Mouse (Mus musculus) midbrain, embryonic 15.5 days (tissue): Measurements from ENCODE around the gene Tcf12. TPM values are rescaled to one million over a fixed set of nuclear protein-coding genes. Genes with fewer than 3 reads are reported as not detected.

ENCODE experiments used
- ATAC-seq: fragments of 200-750 bp; cut with Nextera tagmentation; replicated peaks from 2 replicates; pipeline ENCODE4 v1.8.0; 2017; ENCODE audit warnings: moderate TSS enrichment
- H3K27ac ChIP-seq: fragments of 300-500 bp; sonication (generic); 2 replicates; pipeline ENCODE4 v1.5.1; 2015; ENCODE audit warnings: mild to moderate bottlenecking, inconsistent platforms
- H3K27me3 ChIP-seq: fragments of 300-500 bp; sonication (generic); replicated peaks from 2 replicates; pipeline ENCODE4 v1.6.1; 2015; ENCODE audit warnings: inconsistent platforms
- H3K36me3 ChIP-seq: fragments of 300-500 bp; sonication (generic); replicated peaks from 2 replicates; pipeline ENCODE4 v1.6.1; 2015; ENCODE audit warnings: inconsistent platforms
- H3K4me1 ChIP-seq: fragments of 300-500 bp; sonication (generic); 2 replicates; pipeline ENCODE4 v1.6.1; 2015; ENCODE audit warnings: inconsistent platforms
- H3K4me2 ChIP-seq: fragments of 300-500 bp; sonication (generic); 2 replicates; pipeline ENCODE4 v1.6.1; 2015; ENCODE audit warnings: inconsistent platforms, mild to moderate bottlenecking, moderate library complexity
- H3K4me3 ChIP-seq: fragments of 300-500 bp; sonication (generic); 2 replicates; pipeline ENCODE4 v1.5.1; 2015; ENCODE audit warnings: mild to moderate bottlenecking, inconsistent platforms
- H3K9ac ChIP-seq: fragments of 300-500 bp; sonication (generic); 2 replicates; pipeline ENCODE4 v1.6.1; 2015; ENCODE audit warnings: mild to moderate bottlenecking, inconsistent platforms
- H3K9me3 ChIP-seq: fragments of 300-500 bp; sonication (generic); 2 replicates; pipeline ENCODE4 v1.6.1; 2016; ENCODE audit warnings: inconsistent platforms
- WGBS: fragments of 180-500 bp; shearing (Covaris S2); methylation state at CpG from one replicate; pipeline ENCODE4 v1.1.7; 2015; ENCODE audit warnings: mixed read lengths; 5-methylcytosine and 5-hydroxymethylcytosine counted together
- polyA plus RNA-seq: library from polyadenylated mRNA; unstranded; fragments of >200 nt; fragmentation: Nextera tagmentation; extraction: Ambion mirVana; gene quantifications from 2 replicates; pipeline ENCODE4 v1.2.1, GENCODE M21; 2015

The Tcf12 gene
- polyA plus RNA-seq, 1 experiment from 2014 or later: 59.9 TPM

DNA sequence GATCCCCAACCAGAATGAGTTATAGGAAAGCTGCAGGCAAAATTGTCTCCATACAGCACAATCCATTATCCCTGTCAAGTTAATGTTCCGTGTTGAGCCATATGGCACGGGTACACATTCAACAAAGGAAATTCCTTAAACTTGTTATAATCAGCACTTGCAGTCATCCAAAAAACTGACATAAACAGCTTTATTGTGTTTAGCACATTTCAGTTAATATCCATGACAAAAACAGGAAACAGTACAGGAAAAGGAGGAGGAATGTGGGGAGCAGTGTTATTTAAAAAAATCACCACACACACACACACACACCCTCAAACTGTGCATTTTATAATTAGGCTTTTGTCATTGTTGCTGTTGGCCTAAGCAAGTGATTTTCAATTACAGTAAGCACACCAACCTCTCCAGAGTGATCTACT lies 137.1 kb downstream of the Tcf12 start:
- Histone ChIP-seq H3K36me3 (no peaks in the 10 kb centered on the region), H3K4me2 (no peak overlapping the region), H3K9ac (no peak overlapping the region), H3K9me3 (no peaks in the 10 kb centered on the region), H3K4me1 (peaks cover 23% of the 10 kb centered on the region), H3K4me3 (no peak overlapping the region), H3K27ac (peak overlapping the region; percentile 47; the same call in 1 of the 2 replicates), H3K27me3 (no peaks in the 10 kb centered on the region)
- ATAC-seq: 0 out of 2 replicates have a peak, but pooled peaks have one; percentile 56
- WGBS: 6% methylated on average over 2 of the region's 2 CpGs

DNA sequence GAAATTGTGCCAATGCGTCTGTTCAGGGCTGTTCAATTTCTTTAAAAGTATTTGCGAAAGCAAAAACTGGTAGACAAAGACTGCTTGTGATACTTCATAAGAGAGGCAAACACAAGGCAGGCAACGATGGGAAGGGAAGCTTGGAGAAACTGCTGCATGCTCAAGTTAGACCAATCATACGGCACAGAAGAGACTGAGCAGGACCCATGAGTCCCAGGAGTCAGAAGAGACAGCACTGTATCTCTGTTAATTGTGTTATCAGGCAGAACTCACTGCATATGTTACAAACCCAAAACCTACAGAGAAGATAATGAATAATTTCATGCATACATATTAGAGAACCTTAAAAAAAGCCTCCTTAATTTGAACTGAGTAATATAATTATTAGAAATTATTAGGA lies 147.6 kb downstream of the Tcf12 start:
- Histone ChIP-seq H3K36me3 (no peaks in the 10 kb centered on the region), H3K4me3 (no peak overlapping the region), H3K9ac (no peak overlapping the region), H3K27me3 (no peaks in the 10 kb centered on the region), H3K27ac (no peak overlapping the region), H3K4me1 (peaks cover 7% of the 10 kb centered on the region), H3K4me2 (no peak overlapping the region), H3K9me3 (no peaks in the 10 kb centered on the region)
- WGBS: 83% methylated on average over 4 of the region's 4 CpGs
- ATAC-seq: no peak

DNA sequence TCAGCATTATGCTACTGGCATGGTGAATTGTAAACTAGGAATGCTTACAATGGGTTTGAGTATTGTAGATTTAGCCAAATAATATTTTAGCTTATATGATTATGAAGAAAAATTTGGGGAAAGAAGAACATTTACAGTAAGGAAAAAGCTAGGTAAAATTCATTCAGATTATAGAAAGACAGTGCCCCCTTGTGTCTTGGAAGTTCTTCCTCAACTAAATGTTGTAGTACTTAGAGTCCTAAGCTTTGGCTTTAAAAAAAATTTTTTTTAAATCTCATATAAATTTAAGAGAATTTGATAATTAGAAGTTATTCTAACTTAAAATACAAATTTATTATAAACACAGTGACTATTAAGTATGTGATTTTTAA lies 151.7 kb downstream of the Tcf12 start:
- Histone ChIP-seq H3K9ac (no peak overlapping the region), H3K4me1 (peaks cover 7% of the 10 kb centered on the region), H3K4me3 (peak overlapping the region; percentile 19; the same call in 1 of the 2 replicates), H3K36me3 (no peaks in the 10 kb centered on the region), H3K4me2 (peak overlapping the region; percentile 36), H3K27me3 (no peaks in the 10 kb centered on the region), H3K27ac (peak overlapping the region; percentile 39; the same call in 1 of the 2 replicates), H3K9me3 (no peaks in the 10 kb centered on the region)
- ATAC-seq: no peak

- 35% methylated on average over 11 of the region's 11 CpGs for WGBS
- peaks cover 7% of the 10 kb centered on the region for H3K4me1 ChIP-seq
- H3K36me3 ChIP-seq: no peaks in the 10 kb centered on the region
- peak overlapping the region; percentile 39; the same call in 1 of the 2 replicates for H3K27ac ChIP-seq
- no peaks in the 10 kb centered on the region for H3K9me3 ChIP-seq
- peak overlapping the region; percentile 19; the same call in 1 of the 2 replicates for H3K4me3 ChIP-seq
- no peaks in the 10 kb centered on the region for H3K27me3 ChIP-seq
- H3K9ac ChIP-seq: no peak overlapping the region
- peak; percentile 75; the same call in 1 of the 2 replicates for ATAC-seq
- H3K4me2 ChIP-seq: peak overlapping the region; percentile 36
These were observed 152.2 kb downstream of the Tcf12 start for GRCm38 (mm10) chr9:71959259-71960025.

- Histone ChIP-seq H3K27ac (no peak overlapping the region), H3K9me3 (no peaks in the 10 kb centered on the region), H3K4me3 (no peak overlapping the region), H3K27me3 (no peaks in the 10 kb centered on the region), H3K9ac (no peak overlapping the region), H3K4me2 (no peak overlapping the region), H3K36me3 (no peaks in the 10 kb centered on the region), H3K4me1 (no peaks in the 10 kb centered on the region)
- ATAC-seq: no peak
- 63% methylated on average over 2 of the region's 2 CpGs for WGBS
These were observed 158.5 kb downstream of the Tcf12 start for GRCm38 (mm10) chr9:71953217-71953616.

GRCm38 (mm10) chr9:71952621-71953076 lies 159.0 kb downstream of the Tcf12 start:
- 86% methylated on average over 1 of the region's 1 CpGs for WGBS
- no peak overlapping the region for H3K9ac ChIP-seq
- H3K27me3 ChIP-seq: no peaks in the 10 kb centered on the region
- H3K4me2 ChIP-seq: no peak overlapping the region
- H3K4me3 ChIP-seq: no peak overlapping the region
- no peak overlapping the region for H3K27ac ChIP-seq
- ATAC-seq: no peak
- no peaks in the 10 kb centered on the region for H3K4me1 ChIP-seq
- no peaks in the 10 kb centered on the region for H3K9me3 ChIP-seq
- H3K36me3 ChIP-seq: no peaks in the 10 kb centered on the region

DNA sequence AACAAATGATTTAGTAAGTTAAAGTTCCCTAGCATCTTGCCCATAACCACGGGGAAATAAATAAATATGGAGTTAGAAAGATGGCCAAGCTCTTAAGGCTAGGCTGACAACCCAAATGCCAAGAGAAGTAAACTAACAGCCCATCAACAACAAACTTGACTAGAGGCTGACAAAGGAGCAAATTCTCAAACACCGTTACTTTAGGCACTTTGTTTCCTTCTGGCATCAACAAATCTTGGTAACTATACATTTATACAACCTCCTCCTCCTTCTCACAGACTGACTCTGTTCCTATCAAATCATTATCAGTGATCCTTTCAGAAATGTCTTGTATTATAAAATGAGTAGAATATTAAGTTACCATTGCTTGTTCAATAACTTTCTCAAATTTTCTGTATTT lies 159.7 kb downstream of the Tcf12 start:
- 87% methylated on average over 2 of the region's 2 CpGs for WGBS
- H3K27ac ChIP-seq: no peak overlapping the region
- H3K36me3 ChIP-seq: no peaks in the 10 kb centered on the region
- H3K9ac ChIP-seq: no peak overlapping the region
- no peak for ATAC-seq
- no peaks in the 10 kb centered on the region for H3K27me3 ChIP-seq
- H3K4me1 ChIP-seq: no peaks in the 10 kb centered on the region
- no peak overlapping the region for H3K4me3 ChIP-seq
- no peak overlapping the region for H3K4me2 ChIP-seq
- no peaks in the 10 kb centered on the region for H3K9me3 ChIP-seq

GRCm38 (mm10) chr9:71951341-71951740 lies 160.3 kb downstream of the Tcf12 start:
- H3K36me3 ChIP-seq: no peaks in the 10 kb centered on the region
- no peaks in the 10 kb centered on the region for H3K4me1 ChIP-seq
- no peaks in the 10 kb centered on the region for H3K9me3 ChIP-seq
- ATAC-seq: no peak
- no peak overlapping the region for H3K27ac ChIP-seq
- no peak overlapping the region for H3K4me2 ChIP-seq
- no peak overlapping the region for H3K4me3 ChIP-seq
- no peak overlapping the region for H3K9ac ChIP-seq
- H3K27me3 ChIP-seq: no peaks in the 10 kb centered on the region
- 84% methylated on average over 4 of the region's 4 CpGs for WGBS

DNA sequence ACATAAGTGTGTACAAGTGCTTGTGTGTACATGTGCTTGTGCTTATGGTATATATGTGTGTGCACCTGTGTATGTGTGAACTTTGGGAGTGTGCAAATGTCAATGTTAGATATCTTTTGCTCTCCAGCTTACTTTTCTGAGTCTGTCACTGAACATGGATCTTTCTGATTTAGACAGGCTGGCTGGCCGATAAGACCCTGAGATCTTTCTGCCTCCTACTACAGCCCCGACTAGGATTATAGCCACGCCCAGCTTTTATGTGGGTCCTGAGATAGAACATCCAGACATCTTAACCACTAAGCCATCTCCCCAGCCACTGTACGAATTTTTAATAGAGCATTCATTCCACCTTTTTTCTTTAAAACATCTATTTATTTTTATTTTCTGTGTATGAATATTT lies 166.9 kb downstream of the Tcf12 start:
- Histone ChIP-seq H3K36me3 (no peaks in the 10 kb centered on the region), H3K4me2 (no peak overlapping the region), H3K9ac (no peak overlapping the region), H3K9me3 (no peaks in the 10 kb centered on the region), H3K27ac (no peak overlapping the region), H3K4me1 (no peaks in the 10 kb centered on the region), H3K4me3 (no peak overlapping the region), H3K27me3 (no peaks in the 10 kb centered on the region)
- no peak for ATAC-seq
- WGBS: 86% methylated on average over 4 of the region's 4 CpGs

- no peak overlapping the region for H3K27ac ChIP-seq
- no peak overlapping the region for H3K4me3 ChIP-seq
- H3K4me1 ChIP-seq: no peaks in the 10 kb centered on the region
- H3K36me3 ChIP-seq: no peaks in the 10 kb centered on the region
- H3K9ac ChIP-seq: no peak overlapping the region
- no peaks in the 10 kb centered on the region for H3K9me3 ChIP-seq
- no peak for ATAC-seq
- H3K27me3 ChIP-seq: no peaks in the 10 kb centered on the region
- H3K4me2 ChIP-seq: no peak overlapping the region
These were observed 169.2 kb downstream of the Tcf12 start for GRCm38 (mm10) chr9:71942424-71942823.

DNA sequence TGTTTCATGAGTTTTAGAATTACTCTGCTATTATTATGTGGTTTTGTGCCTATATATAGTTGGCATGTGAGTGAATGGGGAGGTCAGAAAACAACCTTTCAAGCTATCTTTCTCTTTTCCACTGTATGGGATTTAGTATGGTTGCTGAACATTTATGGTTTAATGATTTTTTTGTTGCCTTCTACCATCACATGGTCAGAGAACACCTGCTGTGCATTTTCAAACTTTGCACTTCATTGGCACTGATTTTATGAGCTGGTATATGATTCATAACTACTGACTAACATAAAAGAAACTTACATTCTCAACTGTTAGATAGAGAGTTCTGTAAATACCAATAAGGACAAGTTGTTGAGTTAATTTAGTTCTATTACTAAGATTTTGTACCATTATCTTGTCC lies 171.7 kb downstream of the Tcf12 start:
- H3K4me2 ChIP-seq: no peak overlapping the region
- H3K36me3 ChIP-seq: no peaks in the 10 kb centered on the region
- no peak for ATAC-seq
- H3K27me3 ChIP-seq: no peaks in the 10 kb centered on the region
- no peak overlapping the region for H3K9ac ChIP-seq
- no peaks in the 10 kb centered on the region for H3K9me3 ChIP-seq
- no peak overlapping the region for H3K27ac ChIP-seq
- no peaks in the 10 kb centered on the region for H3K4me1 ChIP-seq
- H3K4me3 ChIP-seq: no peak overlapping the region

- WGBS: 92% methylated on average over 1 of the region's 1 CpGs
- no peak overlapping the region for H3K27ac ChIP-seq
- peaks cover 3% of the 10 kb centered on the region; the same call in 1 of the 2 replicates for H3K4me1 ChIP-seq
- H3K4me2 ChIP-seq: no peak overlapping the region
- H3K36me3 ChIP-seq: no peaks in the 10 kb centered on the region
- H3K9ac ChIP-seq: no peak overlapping the region
- H3K27me3 ChIP-seq: no peaks in the 10 kb centered on the region
- no peak for ATAC-seq
- H3K4me3 ChIP-seq: no peak overlapping the region
- H3K9me3 ChIP-seq: no peaks in the 10 kb centered on the region
These were observed 175.5 kb downstream of the Tcf12 start for GRCm38 (mm10) chr9:71936199-71936598.

- Histone ChIP-seq H3K27ac (no peak overlapping the region), H3K9ac (no peak overlapping the region), H3K4me3 (no peak overlapping the region), H3K27me3 (no peaks in the 10 kb centered on the region), H3K4me1 (peaks cover 4% of the 10 kb centered on the region; the same call in 1 of the 2 replicates), H3K36me3 (no peaks in the 10 kb centered on the region), H3K4me2 (no peak overlapping the region), H3K9me3 (no peaks in the 10 kb centered on the region)
- 84% methylated on average over 3 of the region's 3 CpGs for WGBS
- ATAC-seq: no peak
These were observed 176.8 kb downstream of the Tcf12 start for GRCm38 (mm10) chr9:71934833-71935232.
